Mouse (Mus musculus) spleen, adult 2 months (tissue): ENCODE data around the gene Thsd1.

Source experiments
- CTCF ChIP-seq: fragments of 200-500 bp; IDR thresholded peaks from 2 replicates; pipeline ENCODE4 v1.5.1; 2011; ENCODE audit warnings: mild to moderate bottlenecking, inconsistent platforms; ENCODE audit not compliant: insufficient read depth, insufficient read length, insufficient replicate concordance; ENCODE audit errors: extremely low read depth
- POLR2A ChIP-seq: fragments of 200-500 bp; IDR thresholded peaks from 2 replicates; pipeline ENCODE4 v1.6.1; 2011; ENCODE audit warnings: low read depth, low read length, inconsistent platforms

DNA sequence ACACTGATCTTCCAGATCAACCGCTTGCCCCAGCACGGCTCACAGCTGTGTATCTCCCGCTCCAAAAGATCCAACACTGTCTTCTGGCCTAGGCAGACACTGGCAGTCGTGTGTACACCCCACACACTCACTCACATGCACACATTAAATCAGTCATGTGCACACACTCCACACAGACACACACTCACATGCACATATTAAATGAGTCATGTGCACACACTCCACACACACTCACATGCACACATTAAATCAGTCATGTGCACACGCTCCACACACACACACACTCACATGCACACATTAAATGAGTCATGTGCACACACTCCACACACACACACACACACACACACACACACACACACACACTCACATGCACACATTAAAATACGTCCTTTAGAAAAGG lies 29.2 kb upstream of the Thsd1 start:
- TF ChIP-seq CTCF = no peak
- TF ChIP-seq POLR2A = no peak
